Mouse (Mus musculus) retina, embryonic 14.5 days (tissue): ENCODE measurements around the gene Arntl2.
A peak's percentile ranks its signal among the peaks of the same experiment; 100 is the strongest.

ENCODE experiments used
- DNase-seq: peaks from one replicate; pipeline ENCODE4 v3.0.0-alpha.2; 2015; ENCODE audit warnings: low spot score

The Arntl2 gene

DNA sequence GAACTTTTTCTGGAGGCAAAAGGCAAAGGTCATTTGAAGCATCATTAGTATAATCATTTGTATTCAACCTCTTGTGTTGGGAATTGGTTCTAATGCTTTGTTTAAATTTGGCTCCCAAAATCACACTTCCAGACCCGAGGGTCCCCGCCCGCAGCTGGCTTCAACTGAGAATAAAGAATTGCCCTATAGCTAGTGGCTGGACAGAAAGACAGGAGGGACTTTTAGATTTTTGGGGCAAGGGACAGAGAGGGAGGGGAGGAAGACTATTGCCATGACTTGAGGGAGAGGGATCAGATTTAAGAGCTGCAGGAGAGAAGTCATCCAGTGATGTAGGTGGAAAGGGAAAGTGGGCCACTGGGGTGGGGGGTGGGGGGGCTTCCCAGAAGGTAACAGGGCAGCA, 14.3 kb upstream of the Arntl2 start:
- DNase-seq: no peak

DNA sequence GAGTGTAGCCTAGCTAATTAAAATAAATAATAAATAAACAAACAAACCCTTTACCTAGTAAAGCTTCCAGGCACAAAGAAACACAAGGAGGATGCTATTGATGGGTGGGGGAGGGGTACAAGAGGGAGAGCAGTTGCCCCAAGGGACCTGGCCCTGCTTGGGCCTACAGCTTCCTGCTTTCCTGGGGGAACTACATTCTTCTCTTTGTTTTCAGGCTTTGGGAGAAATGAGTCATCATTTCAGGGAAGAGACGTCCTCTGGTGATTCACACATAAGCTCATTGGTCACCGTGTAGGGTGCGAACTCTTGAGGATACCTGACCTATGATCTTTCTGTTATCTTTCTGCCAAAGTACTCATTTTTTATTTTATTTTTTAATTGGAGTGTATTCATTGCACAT, 2.3 kb upstream of the Arntl2 start:
- DNase-seq: no peak

DNA sequence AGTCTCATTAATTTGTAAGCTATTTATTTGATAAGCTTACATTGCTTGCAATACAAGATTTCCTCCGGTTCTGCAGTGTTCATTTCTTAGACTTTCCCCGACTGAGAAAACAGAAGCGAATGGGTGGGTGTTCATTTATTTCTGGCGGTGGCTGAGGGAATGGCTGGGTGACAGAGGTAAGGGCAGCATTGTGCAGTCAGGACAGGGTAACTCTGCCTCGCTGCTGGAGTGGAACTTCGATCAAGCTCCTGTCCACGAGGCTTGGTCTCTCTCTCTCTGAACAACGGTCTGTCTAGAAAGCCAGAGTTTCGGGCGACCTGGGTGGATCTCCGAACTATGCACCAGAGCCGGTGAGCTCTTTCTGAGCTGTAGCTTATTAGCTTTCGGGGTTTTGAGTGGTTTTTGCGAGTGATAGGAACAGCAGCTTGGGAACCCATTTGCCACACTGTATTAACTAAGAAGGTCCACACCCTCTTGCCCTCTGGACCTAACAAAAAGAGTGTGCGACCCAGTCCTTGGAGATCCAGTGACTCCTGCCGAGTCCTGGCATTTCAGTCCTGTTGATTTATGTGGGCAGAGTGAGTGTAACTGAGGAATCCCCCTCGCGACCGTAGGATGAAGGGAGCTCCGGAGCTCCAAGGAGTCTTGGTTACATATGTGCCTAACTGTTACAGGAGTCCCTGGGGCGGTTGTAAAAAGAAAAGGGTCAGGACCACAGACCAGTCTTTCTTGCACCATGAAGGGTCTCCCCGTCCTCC, 510 bp upstream of the Arntl2 start:
- no peak for DNase-seq

DNA sequence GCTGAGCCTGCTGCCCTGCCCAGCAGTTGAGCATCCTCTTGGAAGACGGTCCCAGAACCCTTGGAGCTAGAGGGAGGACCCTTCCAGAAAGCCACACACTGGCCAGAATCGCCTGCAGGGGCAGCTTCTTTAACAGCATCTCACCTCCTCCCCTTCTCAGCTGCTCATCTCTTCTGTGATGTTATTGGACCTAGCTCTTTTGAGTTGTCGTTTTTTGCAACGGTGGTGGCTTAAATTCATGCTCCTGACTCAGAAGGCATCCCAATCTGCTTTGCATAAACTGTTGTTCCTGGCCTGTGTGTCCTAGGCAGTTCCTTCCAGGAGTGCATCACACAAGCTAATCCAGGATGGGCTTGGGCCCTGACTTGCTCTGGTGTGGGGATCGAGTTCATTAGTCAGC, 1.6 kb downstream of the Arntl2 start:
- DNase-seq: no peak

DNA sequence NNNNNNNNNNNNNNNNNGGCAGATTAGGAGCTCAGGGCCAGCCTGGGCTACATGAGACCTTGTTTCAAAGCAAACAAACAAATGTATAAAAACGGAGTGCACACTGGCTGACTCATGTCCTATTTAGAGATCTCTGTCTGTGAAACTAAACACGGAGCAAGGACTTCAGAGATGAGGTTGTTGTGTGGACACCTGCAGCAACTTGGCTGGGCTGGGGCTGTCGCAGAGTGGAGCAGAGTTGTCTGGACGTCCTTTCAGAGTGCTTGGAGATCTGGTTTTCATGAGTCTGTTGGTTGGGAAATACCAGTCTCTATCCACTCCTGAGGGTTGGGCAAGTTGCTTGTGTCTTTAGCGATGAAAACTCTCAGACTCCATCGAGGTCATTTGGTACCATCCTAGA, 14.1 kb downstream of the Arntl2 start:
- no peak for DNase-seq

DNA sequence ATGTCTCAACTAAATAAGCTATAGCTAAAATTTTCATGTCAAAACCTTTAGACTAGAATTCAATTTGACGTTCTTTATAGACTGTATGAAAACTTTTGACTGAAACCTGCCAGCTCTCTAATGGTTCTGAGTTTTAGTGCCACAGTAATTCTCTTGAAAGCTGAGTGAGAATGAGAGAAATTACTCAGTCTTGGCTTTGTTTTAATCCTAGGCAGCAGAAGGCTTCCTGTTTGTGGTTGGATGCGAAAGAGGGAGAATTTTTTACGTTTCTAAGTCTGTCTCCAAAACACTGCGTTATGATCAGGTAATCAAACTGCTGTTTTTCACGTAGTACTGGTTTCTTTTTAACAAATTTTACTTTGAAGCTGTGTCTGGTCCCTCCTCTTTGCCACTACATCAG, 17.2 kb downstream of the Arntl2 start:
- DNase-seq: no peak

DNA sequence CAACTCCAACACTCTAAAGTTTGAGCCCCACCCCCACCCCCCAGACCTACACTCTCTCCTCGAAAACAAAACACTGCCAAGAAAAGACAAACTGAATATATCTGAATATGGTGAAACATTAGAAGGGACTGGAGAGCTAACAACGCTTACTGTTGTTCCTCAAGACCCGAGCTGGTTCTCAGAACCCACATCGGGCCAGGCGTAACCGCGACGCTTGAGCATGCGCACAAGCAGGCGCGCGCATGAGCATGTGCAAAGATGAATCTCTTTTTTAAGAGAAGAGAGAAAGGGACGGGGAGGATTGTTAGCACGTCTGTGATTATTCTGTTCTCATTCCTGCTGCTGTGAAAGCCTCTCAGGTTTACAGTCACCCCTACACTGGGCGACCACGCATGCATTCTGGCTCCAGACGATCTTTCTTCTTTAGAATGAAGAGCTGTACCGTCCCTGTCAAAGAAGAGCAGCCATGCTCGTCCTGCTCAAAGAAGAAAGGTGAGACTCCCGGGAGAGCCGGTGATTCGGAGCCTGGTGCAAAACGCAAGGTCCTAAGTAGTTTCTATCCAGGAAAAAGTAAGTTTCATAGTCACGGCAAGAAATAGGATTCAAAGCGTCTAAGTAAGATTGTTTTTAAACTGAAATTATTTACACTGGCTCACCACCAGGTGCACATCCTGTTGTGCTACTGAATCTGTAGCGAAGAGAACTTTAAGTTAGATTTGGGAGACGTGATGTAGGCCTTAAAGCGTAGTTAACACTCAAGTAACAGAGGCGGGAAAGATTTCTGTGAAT, 24.5 kb downstream of the Arntl2 start:
- DNase-seq: no peak

DNA sequence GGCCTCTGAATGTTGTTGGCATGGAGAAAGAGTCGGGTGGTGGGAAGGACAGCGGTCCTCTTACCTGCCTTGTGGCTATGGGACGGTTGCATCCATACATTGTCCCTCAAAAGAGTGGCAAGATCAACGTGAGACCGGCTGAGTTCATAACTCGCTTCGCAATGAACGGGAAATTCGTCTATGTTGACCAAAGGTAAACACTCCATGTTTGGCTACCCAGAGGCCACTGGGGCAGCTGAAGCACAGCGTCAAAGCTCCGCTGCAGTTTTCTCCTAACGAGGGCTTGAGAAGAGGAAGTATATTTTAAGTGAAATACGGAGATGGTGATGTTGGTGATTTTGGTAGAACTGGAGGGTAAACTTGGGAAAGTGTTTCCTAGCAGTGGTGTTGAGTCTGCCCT, 26.1 kb downstream of the Arntl2 start:
- DNase-seq: no peak

DNA sequence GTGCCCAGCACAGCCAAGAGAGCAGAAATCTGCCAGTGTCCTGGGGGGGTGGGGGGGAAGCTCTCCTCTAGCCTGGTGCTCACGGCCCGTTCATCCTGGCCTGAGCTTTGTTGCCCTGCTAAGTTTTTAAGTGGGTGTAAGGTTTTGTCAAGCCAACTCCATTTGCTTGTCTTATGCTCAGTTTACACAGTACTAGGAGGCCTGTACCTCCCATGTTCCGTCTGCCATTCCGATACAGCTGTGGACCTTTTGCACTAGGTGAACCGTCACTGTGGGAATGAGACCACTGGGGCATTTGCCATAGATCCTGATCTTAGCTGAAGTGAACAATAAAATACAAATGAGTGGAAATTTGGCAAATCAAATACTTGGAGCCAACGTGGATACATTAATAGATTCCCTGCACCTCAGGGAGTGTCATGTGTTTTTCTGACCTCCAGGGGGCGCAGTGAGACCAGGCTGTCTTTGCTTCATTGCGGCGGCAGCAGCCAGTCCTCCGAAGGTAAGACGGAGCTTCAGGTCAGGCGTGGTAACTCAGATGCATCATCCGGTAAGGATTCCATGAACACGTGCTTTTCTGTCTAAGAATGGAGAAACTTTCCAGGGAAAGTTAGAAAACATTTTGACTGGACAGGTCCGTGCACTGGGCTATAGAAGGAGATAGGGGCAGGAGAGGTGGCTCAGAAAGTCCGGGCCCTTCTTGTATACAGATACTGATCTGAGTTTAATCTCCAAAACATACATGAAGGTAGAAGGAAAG, 29.1 kb downstream of the Arntl2 start:
- DNase-seq: peak; percentile 80

DNA sequence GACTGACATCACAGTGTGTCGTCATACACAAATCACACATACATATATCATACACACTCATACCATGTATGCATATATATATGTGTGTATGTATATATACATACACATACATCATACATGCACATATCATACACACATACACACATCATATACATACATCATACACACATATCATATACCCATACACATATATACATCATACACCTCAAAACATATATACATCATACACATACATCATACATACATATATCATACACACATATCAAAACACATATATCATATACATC, 29.6 kb downstream of the Arntl2 start:
- no peak for DNase-seq

DNA sequence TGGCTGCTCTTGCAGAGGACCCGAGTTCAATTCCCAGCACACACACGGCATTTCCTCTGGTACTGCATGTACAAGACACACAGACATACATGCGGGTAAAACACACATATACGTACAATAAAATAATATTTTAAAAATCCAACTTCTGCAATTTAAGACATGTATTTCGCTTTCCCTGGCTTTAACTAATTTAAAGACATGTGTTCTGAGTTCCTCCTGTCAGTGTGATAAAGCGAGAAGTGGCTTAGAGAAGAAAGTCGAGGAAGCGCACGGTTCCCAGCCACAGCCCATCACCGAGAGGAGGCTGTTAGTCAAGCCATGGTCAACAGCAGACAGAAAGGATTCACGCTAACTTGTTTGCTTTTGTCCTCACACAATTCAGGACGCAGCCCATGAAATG, 35.5 kb downstream of the Arntl2 start:
- DNase-seq: no peak

DNA sequence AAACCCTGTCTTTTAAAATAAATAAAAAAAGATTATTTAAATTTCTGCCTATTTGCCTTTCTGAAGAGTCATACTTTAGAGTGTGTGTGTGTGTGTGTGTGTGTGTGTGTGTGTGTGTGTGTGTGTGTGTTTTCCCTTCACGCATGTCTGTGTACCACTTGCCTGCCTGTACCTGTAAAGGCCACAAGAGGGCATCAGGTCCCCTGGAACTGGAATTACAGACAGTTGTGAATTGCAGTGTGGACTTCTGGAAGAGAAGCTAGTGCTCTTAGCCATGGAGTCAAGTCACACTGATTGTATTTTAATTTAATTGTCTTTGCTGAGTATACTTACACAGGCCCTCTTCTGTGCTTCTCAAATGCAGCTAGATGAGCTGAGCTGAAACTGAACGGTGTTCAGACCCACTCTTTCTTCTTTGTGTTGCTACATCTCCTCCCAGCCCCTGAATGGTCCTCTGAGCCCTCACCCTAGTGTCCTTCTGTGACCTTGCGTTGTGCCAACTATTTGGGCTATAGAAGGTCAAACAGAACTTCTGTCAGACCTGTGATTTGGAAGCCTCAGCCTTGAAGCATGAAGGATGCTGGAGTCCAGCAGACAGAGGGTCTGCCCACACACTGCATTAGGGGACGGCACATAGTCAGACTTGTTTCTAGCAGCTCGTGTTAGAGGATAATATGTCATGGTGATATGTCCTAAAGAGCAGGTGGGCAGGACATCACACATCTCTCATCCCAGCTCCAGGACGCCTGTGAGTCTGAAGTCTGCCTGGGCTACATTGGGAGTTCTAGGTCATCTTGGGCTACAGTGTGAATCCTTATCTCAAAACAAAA, 37.8 kb downstream of the Arntl2 start:
- peak; percentile 79 for DNase-seq

DNA sequence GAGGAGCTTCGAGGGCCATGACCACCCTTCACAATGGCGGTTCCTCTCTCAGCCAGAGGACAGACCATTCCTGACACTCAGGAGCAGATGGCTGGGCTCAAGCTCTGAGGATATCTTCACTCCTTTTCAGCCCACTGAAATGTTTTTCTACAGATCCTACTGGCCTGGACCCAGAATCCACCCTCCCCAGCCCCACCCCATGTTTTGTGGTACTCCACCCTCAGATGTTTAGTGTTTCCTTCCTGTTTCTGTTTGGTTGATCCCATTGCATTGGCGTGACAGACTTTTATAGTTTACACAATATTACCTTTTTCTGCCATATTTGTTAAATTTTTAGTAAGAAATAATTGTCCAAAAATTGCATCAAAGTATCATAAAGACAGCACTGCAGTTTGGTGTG, 38.5 kb downstream of the Arntl2 start:
- DNase-seq: no peak

DNA sequence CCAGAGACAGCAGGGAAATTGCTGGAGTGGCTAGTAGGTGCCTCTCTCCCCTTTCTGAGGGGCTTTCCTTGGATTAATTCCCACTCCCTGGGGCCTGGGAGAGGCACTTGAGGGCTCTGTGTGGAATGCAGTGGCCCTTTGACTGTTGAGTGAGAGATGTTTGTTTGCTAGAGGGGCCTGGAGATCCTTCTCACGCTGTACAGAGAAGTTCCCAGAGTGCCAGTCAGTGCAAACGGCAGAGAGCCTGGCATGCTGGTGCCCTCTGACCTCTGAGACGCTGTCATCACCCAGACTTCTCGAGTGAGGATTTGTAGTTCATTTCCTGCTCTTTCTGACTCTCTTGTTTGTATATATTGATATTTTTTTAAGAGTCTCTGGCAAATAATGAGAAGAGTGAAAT, 39.9 kb downstream of the Arntl2 start:
- no peak for DNase-seq

DNA sequence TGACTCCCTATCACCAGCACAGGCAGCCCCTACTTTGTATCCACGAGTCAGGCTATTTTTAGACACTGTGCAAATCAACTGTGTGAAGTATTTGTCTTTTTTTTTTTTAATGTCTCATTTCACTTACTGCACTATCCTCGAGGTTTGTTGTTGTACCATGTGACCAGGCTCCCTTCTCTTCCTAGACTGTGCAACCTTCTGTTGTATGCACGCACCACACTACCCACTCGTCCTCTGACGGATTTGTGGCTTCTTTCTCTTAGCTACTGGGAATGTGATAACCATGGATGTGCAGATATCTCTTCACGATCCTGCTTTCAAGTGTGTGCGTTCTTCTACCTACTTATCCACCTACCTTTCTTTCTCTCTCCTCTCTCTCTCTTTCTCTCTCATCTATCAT, 41.5 kb downstream of the Arntl2 start:
- no peak for DNase-seq

DNA sequence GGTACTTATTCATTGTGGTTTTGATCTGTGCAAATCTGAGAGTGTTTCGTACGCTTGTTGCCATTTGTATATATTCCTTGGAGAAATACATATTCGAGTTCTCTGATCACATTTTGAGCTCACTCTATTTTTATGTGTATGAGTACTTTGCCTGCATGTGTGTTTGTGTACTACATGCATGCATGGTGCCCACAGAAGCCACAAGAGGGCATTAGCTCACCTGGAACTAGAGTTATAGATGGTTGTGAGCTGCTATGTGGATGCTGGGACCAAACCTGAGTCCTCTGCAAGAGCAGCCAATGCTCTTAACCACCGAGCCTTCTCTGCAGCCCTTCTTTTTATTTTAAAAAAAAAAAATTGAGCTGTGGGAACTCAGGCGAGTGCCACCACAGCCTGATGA, 42.5 kb downstream of the Arntl2 start:
- DNase-seq: no peak

DNA sequence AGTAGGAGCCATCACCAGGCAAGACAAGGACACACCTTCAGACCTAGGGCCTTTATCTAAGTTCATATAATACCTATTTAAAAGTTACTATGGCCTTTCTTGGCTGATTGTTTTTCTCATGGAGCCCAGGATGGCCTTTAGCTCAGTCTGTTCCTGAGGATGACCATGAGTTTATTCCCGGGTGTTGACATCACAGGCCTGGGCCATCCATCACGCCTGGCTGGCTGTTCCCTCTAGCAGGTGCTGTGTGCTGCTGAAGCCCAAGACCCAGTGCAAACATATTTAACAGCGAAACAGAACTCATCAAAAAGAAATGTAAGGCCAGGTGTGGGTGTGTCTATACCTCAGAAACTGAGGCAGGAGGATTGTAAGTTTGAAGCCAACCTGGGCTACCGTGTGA, 43.0 kb downstream of the Arntl2 start:
- DNase-seq: no peak

DNA sequence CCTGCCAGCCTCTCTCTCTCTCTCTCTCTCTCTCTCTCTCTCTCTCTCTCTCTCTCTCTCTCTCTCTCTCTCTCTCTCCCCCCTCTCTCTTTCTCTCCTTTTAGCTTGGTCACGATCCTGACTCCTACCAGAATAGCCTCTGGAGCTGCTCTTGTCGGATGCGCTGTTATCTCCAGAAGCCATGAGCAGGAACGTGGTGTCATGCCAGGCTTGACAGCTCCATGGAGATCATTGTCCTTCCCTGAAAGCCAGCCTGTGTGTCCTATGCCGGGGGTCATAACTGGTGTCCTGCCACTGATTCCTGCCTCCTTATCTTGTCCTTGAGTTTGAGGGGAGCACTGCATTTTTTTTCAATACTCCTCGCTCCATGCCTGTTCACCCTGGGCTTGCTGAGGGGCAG, 49.0 kb downstream of the Arntl2 start:
- DNase-seq: no peak

DNA sequence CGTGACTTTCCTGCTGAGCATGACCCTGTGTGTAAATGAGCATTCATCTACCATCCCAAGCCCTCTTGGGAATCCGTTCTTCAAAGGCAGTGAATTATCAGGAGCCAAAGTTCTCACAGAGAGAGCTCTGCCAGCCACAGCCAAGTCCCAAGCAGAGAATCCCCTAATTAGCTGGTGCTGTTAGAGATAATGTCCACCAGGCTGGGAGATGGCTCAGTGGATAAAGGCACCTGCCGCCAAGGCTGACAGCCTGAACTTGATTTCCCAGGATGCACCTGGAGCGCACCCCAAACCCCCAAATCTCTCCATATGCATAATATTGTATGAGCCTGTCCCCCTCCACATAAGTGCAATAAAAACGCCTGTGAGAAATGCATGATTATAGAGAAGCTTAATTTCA, 49.5 kb downstream of the Arntl2 start:
- DNase-seq: no peak

DNA sequence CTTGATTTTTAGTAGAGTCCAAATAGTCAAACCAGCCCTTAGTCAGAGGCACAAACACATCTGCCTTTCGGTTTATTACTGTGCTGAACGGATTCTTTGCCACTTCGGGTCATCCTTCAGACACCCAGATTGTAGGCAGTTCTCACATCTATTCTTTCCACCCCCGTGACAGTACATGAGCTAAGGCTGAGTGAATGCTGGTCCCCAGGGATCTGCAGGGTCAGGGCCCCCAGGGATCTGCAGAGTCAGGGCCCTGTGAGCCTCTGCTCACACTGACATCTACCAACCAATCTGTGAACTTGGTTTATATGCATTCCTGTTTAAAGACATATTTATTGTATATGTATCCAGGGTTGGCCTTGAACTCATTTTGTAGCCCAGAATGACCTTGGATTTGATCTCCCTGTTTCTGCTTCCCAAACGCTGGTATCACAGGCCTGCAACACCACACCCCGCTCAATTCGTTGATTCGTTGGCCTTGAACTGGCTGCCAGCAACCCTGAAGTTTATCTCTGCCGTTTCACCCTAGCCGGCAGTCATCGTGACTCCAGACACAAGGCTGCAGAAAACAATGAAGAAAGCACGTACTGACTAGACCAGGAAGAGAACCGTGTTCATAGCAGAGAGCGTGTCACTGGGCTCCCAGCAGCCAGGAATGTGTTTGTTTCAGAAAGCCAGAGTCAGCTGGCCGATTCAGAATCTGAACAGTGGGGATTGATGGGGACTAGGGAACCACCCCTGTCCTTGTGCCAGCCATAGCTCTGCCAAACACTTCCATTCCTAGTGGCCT, 50.3 kb downstream of the Arntl2 start:
- no peak for DNase-seq

DNA sequence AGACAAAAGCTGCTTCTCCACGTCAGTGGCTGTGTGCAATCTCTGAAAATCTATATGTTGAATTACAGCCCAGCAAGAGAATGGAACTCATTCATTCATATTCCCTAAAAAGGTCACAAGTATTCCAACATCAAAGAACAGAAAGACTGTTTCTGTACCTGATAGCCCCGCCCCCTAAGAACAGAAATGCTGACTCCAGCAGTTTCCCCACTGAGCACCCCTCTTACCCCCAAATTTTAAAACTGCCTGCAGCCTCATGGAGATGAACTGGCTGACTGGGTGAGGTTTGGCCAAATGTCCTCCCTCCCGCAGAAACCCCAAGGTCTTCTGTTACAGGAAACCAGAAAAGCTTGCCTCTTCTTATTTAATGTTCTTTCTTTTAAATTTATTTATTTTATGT, 51.5 kb downstream of the Arntl2 start:
- no peak for DNase-seq

DNA sequence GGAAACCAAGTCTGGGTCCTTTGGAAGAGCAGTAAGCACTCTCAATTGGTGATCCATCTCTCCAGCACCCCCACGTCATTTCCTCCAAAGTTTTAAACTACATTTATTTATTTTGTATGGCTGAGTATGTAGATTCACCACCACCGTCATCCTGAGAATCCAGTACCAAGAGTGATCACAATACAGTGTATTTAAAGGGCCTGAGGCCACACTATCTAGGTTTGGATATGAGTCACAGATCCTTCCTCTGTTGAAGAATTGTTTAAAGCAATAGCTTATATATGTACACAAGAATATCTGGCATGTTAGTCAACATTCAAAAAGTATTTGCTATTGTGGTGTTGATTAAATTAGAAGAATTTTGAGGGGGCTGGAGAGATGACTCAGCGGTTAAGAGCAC, 52.4 kb downstream of the Arntl2 start:
- DNase-seq: no peak
